Mouse (Mus musculus) megakaryocyte progenitor cell, adult 5-6 weeks (primary cell): ENCODE data around the gene Slc26a1. TPM values are rescaled to one million over a fixed set of nuclear protein-coding genes. Genes with fewer than 3 reads are reported as not detected.

Experiments used
- ATAC-seq: replicated peaks from 2 replicates; pipeline ENCODE4 v1.8.0; 2016; ENCODE audit warnings: mild to moderate bottlenecking, moderate TSS enrichment, inconsistent platforms; ENCODE audit not compliant: poor library complexity
- total RNA-seq, 2 experiments: library from RNA; stranded (forward) in 1 of 2; stranded (reverse) in 1 of 2; fragments of 157-497, 149-512 nt in 1 of 2; fragments of 200-1000 nt in 1 of 2; gene quantifications; 2 replicates each; pipeline versions ENCODE4 v1.2.3 to v1.2.4; 2015 to 2017

The Slc26a1 gene
- total RNA-seq, 2 experiments from 2014 or later, result 0.75 to 2.0 TPM

DNA sequence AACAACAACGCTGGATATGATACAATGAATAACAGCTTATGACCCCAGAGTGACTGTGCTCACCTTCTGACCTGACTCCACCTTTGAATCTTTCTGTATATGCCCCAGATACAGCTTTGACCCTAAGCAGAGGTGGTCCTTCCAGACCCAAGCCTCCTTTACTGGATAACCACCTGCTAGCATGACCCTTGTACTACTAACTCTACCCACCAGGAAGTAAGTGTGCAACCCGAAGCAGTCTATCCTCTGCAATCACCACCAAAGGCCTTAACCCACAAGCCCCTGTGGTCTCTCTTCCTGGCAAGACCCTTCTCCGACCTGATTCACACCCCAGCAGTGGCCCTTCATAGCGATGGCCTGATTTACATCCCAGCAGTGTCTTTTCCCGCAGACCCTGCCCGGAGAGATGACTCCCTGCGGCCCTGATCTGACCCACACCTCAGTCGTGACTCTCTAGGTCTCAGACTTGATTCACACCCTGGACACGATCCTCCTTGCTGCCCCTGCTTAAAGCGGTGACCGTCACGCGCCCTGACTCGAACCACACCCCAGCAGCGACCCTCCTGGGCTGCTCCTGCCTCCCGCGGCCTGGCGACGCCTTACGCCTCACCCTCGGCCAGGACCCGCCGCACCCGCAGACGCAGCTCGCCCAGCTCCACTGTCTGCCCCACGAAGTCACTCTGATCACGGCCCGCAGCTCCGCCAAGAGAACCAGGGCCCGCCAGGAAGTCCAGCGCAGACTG lies 46.3 kb downstream of the Slc26a1 start:
- peak; percentile 45 for ATAC-seq

DNA sequence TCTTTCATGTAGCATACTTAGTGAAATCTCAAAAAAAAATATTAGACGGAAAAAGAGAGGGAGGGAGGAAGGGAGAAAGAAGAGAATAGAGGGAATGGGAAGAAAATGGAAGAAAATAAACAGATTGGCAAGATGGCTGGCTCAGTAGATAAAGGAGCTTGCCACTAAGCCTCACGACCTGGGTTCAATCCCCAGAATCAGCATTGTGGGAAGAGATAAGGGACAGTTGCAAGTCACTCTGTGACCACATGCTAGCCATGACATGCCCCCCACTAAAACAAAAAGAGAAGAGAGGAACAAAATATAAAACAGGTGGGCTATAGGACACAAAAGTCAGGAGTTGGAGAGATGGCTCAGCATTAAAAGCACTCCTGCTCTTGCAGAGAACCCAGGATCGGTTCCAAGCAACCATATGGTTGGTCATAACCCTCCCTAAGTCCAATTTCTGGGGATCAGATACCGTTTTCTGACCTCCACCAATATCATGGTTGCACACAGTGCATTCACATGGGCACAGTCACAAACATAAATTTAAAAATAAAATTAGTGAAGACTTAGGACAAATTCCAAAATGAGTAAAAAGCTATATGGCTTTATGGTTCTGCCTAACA lies 49.2 kb downstream of the Slc26a1 start:
- no peak for ATAC-seq

DNA sequence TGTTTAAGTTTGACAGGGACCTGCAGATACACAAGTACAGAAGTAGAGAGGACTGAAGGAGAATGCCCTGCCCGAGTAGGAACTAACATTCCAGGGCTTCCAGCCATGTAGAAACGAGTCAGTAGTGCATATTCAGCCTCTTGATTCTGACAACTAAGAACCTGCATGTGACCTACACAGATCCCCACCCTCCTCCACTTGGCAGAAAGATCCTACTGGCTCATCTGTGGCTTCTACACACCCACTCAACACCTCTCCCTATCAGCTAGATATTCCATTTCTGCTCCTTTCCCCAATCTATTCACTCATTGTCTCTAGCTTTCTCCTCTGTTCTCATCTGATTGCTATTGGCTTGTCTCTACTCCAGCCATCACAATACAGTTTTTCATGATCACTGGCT lies 53.5 kb downstream of the Slc26a1 start:
- ATAC-seq, result no peak

Other genes starting within 250 kb of the Slc26a1 start
- 245 and 275 TPM in 2 replicates for gene Atp5k, start 241.1 kb downstream of the Slc26a1 start, total RNA-seq (2015)
- gene Atp5k, start 241.1 kb downstream of the Slc26a1 start, total RNA-seq (2017), result 222 and 254 TPM in 2 replicates
- 0.59 and 1.6 TPM in 2 replicates for gene Mfsd7a, start 226.7 kb downstream of the Slc26a1 start, total RNA-seq (2015)
- gene Mfsd7a, start 226.7 kb downstream of the Slc26a1 start, total RNA-seq (2017), result 1.1 and 1.2 TPM in 2 replicates
- gene Pcgf3, start 214.3 kb downstream of the Slc26a1 start, total RNA-seq (2015), result 15.8 and 21.1 TPM in 2 replicates
- gene Pcgf3, start 214.3 kb downstream of the Slc26a1 start, total RNA-seq (2017), result 7.6 and 10.6 TPM in 2 replicates
- 0.07 TPM in 1 of 2 replicates, not detected in the other for gene Cplx1, start 125.5 kb downstream of the Slc26a1 start, total RNA-seq (2015)
- not detected in 2 replicates for gene Cplx1, start 125.5 kb downstream of the Slc26a1 start, total RNA-seq (2017)
- gene Gak, start 45.8 kb downstream of the Slc26a1 start, total RNA-seq (2015), result 69.6 and 74.6 TPM in 2 replicates
- 89.9 and 120 TPM in 2 replicates for gene Gak, start 45.8 kb downstream of the Slc26a1 start, total RNA-seq (2017)
- 22.9 and 28.7 TPM in 2 replicates for gene Tmem175, start 45.8 kb downstream of the Slc26a1 start, total RNA-seq (2015)
- 13.4 and 13.8 TPM in 2 replicates for gene Tmem175, start 45.8 kb downstream of the Slc26a1 start, total RNA-seq (2017)
- 15.6 and 18.5 TPM in 2 replicates for gene Idua, start 15.2 kb downstream of the Slc26a1 start, total RNA-seq (2015)
- 3.1 and 7.3 TPM in 2 replicates for gene Idua, start 15.2 kb downstream of the Slc26a1 start, total RNA-seq (2017)
- gene Dgkq, start 5.9 kb downstream of the Slc26a1 start, total RNA-seq (2015), result 4.2 and 4.8 TPM in 2 replicates
- 4.2 and 8.2 TPM in 2 replicates for gene Dgkq, start 5.9 kb downstream of the Slc26a1 start, total RNA-seq (2017)
- 1.7 TPM in 2 replicates for gene Fgfrl1, start 16.8 kb upstream of the Slc26a1 start, total RNA-seq (2015)
- gene Fgfrl1, start 16.8 kb upstream of the Slc26a1 start, total RNA-seq (2017), result 2.3 and 2.7 TPM in 2 replicates
- gene Rnf212, start 99.4 kb upstream of the Slc26a1 start, total RNA-seq (2015), result not detected in 2 replicates
- 0.79 TPM in 1 of 2 replicates, not detected in the other for gene Rnf212, start 99.4 kb upstream of the Slc26a1 start, total RNA-seq (2017)
- not detected in 2 replicates for gene Tmed11, start 119.8 kb upstream of the Slc26a1 start, total RNA-seq (2015)
- gene Tmed11, start 119.8 kb upstream of the Slc26a1 start, total RNA-seq (2017), result not detected in 2 replicates
- not detected in 2 replicates for gene Vmn2r8, start 133.3 kb upstream of the Slc26a1 start, total RNA-seq (2015)
- gene Vmn2r8, start 133.3 kb upstream of the Slc26a1 start, total RNA-seq (2017), result not detected in 2 replicates
- not detected in 2 replicates for gene Vmn2r9, start 177.0 kb upstream of the Slc26a1 start, total RNA-seq (2015)
- not detected in 2 replicates for gene Vmn2r9, start 177.0 kb upstream of the Slc26a1 start, total RNA-seq (2017)